Mouse (Mus musculus) bone marrow, adult 2 months (tissue): ENCODE data around the gene Klhl36. TPM values are rescaled to one million over a fixed set of nuclear protein-coding genes. Genes with fewer than 3 reads are reported as not detected.

Source experiments
- H3K27ac ChIP-seq: fragments of 200-500 bp; 2 replicates; pipeline ENCODE4 v1.5.1; 2012; ENCODE audit warnings: low read depth, mild to moderate bottlenecking, control low read depth, inconsistent platforms, low read length; ENCODE audit not compliant: control insufficient read depth, poor library complexity, insufficient read depth
- H3K4me1 ChIP-seq: fragments of 200-500 bp; 2 replicates; pipeline ENCODE4 v1.6.1; 2011; ENCODE audit warnings: low read length; ENCODE audit not compliant: control insufficient read depth, insufficient read depth
- H3K4me3 ChIP-seq: fragments of 200-500 bp; replicated peaks from 2 replicates; pipeline ENCODE3; 2011; ENCODE audit warnings: mild to moderate bottlenecking, low read depth, low read length, control low read depth; ENCODE audit not compliant: control insufficient read depth
- CTCF ChIP-seq: fragments of 200-500 bp; IDR thresholded peaks from 2 replicates; pipeline ENCODE4 v1.5.1; 2011; ENCODE audit warnings: low read length, control low read depth; ENCODE audit not compliant: control insufficient read depth, insufficient read depth
- POLR2A ChIP-seq: fragments of 200-500 bp; IDR thresholded peaks from 2 replicates; pipeline ENCODE4 v1.6.1; 2011; ENCODE audit warnings: low read depth, mild to moderate bottlenecking, control low read depth, low read length, borderline replicate concordance; ENCODE audit not compliant: control insufficient read depth
- WGBS: fragments of 180-500 bp; shearing (Covaris S2); methylation state at CpG from one replicate; pipeline ENCODE4 v1.1.7; 2018; 5-methylcytosine and 5-hydroxymethylcytosine counted together
- polyA plus RNA-seq: library from polyadenylated mRNA; stranded (reverse); fragments of >200 nt; gene quantifications from 2 replicates; pipeline ENCODE4 v1.2.4, GENCODE M21; 2011; ENCODE audit warnings: low replicate concordance; ENCODE audit not compliant: missing spikeins, insufficient read depth, insufficient read length

The Klhl36 gene
- polyA plus RNA-seq, 1 experiment: 4.8 TPM

DNA sequence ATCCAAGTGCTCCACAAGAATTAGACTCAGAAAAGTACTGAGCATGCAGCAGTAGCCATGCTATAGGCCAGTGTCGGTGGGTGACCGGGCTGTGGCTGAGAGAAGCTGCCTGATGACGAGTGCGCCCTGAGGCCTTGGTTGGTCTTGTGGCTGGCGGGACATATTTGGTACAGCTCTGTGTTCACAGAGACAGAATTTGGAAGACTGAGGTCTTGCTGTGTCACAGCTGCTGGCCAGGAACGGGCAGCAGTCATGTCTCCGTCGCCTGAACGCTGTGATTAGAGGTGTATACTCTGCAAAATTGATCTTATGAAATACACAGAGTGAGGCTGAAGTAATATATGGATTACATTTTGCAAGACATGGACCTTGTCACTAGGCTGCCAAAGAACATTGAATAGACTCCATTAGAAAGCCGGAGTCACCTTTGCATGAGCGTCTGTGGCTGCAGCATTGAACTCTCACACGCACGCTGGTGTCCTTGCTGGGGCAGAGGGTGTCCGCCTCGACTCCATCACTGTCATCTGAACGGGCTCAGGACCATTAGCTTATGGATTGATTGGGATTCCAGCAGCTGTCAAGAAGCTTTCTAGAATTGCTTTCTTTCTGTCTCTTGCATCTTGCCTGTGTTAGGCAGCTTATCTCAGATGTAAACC is 54.3 kb downstream of the Klhl36 start:
- Histone ChIP-seq H3K27ac (peak overlapping the region; percentile 54), H3K4me1 (peaks cover 3% of the 10 kb centered on the region), H3K4me3 (no peak overlapping the region)
- 78% methylated on average over 16 of the region's 16 CpGs for WGBS
- TF ChIP-seq POLR2A: no peak
- no peak for TF ChIP-seq CTCF

DNA sequence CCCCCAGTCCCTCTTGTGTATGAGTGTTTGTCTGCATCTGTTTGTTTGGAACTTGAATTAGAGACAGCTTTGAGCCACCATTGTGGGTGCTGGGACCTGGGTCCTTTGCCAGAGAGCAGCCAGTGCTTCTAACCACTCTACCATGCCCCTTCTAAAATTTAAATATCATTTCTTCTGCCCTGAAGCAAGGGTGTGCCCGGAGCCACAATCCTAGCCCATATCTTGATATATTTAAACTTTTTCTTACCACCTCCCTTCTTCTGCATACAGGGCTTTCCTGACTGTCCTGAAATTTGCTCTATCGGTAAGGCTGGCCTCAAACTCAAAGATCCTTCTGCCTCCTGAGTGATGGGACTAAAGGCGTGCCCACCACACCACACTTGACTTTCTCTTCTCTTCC is 55.3 kb downstream of the Klhl36 start:
- WGBS: 66% methylated on average over 3 of the region's 3 CpGs
- no peak for TF ChIP-seq POLR2A
- no peak for TF ChIP-seq CTCF
- H3K27ac ChIP-seq: peak overlapping the region; percentile 77
- H3K4me1 ChIP-seq: peaks cover 4% of the 10 kb centered on the region
- peak overlapping the region; percentile 24 for H3K4me3 ChIP-seq

DNA sequence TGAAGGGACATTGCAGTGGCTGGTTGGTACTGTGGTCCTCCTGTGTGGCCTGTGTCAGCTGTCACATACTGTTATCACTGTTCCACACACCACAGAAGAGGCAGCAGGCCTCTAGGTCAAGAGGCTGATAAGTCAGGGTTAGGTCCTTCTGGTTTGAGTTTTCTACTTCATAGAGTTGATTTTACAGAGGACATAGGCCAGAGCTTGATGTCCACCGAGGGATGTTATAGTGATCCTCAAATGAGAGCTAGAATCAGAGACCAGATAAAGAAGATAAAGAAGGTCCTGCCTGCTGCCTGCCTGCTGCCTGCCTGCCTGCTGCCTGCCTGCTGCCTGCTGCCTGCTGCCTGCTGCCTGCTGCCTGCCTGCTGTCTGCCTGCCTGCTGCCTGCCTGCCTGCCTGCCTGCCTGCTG is 56.1 kb downstream of the Klhl36 start:
- TF ChIP-seq POLR2A: no peak
- TF ChIP-seq CTCF: no peak
- peak overlapping the region; percentile 92 for H3K27ac ChIP-seq
- H3K4me1 ChIP-seq: peaks cover 4% of the 10 kb centered on the region
- H3K4me3 ChIP-seq: no peak overlapping the region
- WGBS: 57% methylated on average over 1 of the region's 1 CpGs

DNA sequence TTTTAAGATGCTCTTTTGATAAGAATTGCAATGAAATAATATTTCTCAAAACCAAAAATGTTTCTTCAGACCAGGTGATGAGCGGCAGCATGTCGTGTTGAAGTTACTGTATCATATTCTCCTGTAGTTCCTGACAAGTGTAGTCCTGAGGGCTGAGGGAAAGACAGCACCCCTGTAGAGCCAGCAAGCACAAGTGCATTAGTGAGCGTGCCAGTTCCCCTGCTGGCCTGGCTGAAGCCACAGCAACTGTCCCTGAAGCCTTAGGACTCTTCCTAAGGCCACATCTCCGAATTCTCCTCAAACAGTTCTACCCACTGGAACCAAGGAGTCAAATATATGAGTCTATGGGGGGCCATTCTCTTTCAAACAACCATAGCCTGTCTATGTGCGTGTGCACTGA is 61.2 kb downstream of the Klhl36 start:
- Histone ChIP-seq H3K27ac (no peak overlapping the region), H3K4me3 (no peak overlapping the region), H3K4me1 (peaks cover 1% of the 10 kb centered on the region; the same call in 1 of the 2 replicates)
- 90% methylated on average over 5 of the region's 5 CpGs for WGBS
- TF ChIP-seq CTCF: no peak

DNA sequence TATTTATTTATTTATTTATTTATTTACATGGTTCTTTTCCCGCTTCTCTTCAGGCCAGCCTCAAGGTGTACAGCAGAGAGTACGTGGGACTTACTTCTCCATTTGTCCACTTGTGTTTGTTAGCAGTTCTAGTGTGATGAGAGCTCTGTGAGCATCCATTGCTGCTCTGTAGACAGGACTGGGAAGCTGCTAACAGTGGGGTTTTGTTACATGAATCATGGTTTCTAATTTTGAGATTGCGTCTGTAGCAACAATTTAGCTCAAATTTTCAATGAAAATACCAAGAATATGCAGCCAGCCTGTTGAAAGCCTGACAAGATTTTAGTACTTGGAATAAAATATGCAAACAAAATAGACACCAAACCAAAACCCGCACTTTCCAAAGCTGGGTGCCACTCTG is 63.4 kb downstream of the Klhl36 start:
- Histone ChIP-seq H3K4me1 (peaks cover 1% of the 10 kb centered on the region; the same call in 1 of the 2 replicates), H3K4me3 (no peak overlapping the region), H3K27ac (no peak overlapping the region)
- 87% methylated on average over 4 of the region's 4 CpGs for WGBS
- TF ChIP-seq CTCF (no peak), POLR2A (no peak)

DNA sequence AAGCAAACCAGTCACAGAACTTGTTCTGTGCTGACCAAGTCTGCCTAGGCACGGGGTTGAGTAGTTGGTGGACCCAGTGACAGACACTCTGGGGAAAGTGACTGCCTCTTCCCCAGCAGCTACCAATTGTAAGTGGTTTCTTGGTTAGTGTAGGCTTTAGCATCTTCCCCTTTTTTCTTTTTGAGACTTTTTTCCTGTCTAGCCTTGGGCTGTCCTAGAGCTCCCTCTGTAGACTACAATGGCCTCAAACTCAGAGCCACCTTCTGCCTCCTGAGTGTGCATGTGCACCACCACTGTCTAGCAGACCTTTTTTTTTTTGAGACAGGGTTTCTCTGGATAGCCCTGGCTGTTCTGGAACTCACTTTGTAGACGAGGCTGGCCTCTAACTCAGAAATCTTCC is 64.4 kb downstream of the Klhl36 start:
- Histone ChIP-seq H3K27ac (no peak overlapping the region), H3K4me3 (no peak overlapping the region), H3K4me1 (peaks cover 1% of the 10 kb centered on the region; the same call in 1 of the 2 replicates)
- WGBS: 31% methylated on average over 2 of the region's 2 CpGs
- TF ChIP-seq POLR2A (no peak), CTCF (peak; percentile 56)

Other genes starting within 250 kb of the Klhl36 start
- gene Adad2, start 249.5 kb upstream of the Klhl36 start, polyA plus RNA-seq: not detected in 2 replicates
- not detected in 2 replicates for gene Kcng4, start 226.6 kb upstream of the Klhl36 start, polyA plus RNA-seq
- not detected in 2 replicates for gene Wfdc1, start 195.9 kb upstream of the Klhl36 start, polyA plus RNA-seq
- not detected in 2 replicates for gene Atp2c2, start 162.3 kb upstream of the Klhl36 start, polyA plus RNA-seq
- gene Tldc1, start 83.8 kb upstream of the Klhl36 start, polyA plus RNA-seq: 0.88 and 3.2 TPM in 2 replicates
- 90.1 and 247 TPM in 2 replicates for gene Cotl1, start 21.7 kb upstream of the Klhl36 start, polyA plus RNA-seq
- gene Usp10, start 48.1 kb downstream of the Klhl36 start, polyA plus RNA-seq: 85.2 and 133 TPM in 2 replicates
- 3.5 and 10.6 TPM in 2 replicates for gene Gm20388, start 48.6 kb downstream of the Klhl36 start, polyA plus RNA-seq
- 4.9 and 17.2 TPM in 2 replicates for gene Crispld2, start 130.2 kb downstream of the Klhl36 start, polyA plus RNA-seq
- gene Zdhhc7, start 239.2 kb downstream of the Klhl36 start, polyA plus RNA-seq: 8.6 and 18.7 TPM in 2 replicates